Mouse (Mus musculus): ENCODE data around the gene Fggy.

DNA sequence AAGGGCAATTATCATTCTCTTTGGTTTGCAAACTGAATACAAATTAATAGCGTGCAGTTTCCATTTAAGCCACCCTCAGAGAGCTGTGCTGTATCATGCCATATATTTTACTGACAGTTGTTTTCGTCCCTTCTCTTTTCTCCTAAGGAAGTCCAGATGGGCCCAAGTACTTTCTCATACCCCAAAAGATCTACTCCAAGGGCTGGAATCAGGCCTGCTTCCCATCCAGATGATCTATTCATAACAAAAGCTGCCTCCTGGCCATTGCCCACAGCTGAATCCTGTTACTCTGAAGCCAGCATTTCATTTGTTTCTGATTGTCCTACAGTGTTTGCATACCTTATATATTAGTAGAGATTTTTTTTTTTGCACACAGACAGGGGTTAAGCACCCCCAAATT, 231.6 kb downstream of the Fggy start:
- TF ChIP-seq CTCF (IDR thresholded peaks at IDR 0.05; ENCODE audit: control insufficient read depth, insufficient read depth, insufficient replicate concordance, low read depth, low read length) (no peak), POLR2A (IDR thresholded peaks at IDR 0.05; ENCODE audit: control insufficient read depth, low read depth, low read length) (no peak)
